Mouse (Mus musculus): Measurements from ENCODE around the gene Gas7. TPM values are rescaled to one million over a fixed set of nuclear protein-coding genes. Genes with fewer than 3 reads are reported as not detected.

The Gas7 gene
- polyA plus RNA-seq, 1 experiment from 2014 or later: 39.5 TPM

DNA sequence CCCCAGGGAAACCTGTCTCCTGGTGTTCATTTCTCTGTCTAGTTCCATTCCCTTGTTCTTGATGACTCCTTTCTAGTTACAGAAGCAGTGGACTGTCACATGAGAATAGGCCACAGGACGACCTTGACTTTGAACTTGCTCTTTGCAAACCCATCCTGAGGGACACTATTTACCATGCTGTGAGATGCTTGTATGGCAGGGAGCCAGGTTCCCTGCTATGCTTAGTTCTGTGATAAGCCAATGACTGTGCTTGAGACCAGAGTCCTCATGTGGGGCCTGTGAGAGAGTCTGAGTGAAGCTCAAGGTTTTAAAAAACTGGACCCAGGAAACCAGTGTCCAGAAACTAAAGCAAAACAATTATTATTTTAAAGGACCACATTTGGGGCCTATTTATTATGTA, 81.2 kb downstream of the Gas7 start:
- H3K9ac ChIP-seq (ENCODE audit: low read length): no peak overlapping the region
- H3K4me3 ChIP-seq (ENCODE audit: low read depth, low read length): no peak overlapping the region
- no peaks in the 10 kb centered on the region for H3K36me3 ChIP-seq (ENCODE audit: control insufficient read depth, insufficient read depth, low read length)
- no peak overlapping the region for H3K27ac ChIP-seq (ENCODE audit: low read depth, low read length)
- WGBS: 79% methylated on average over 1 of the region's 1 CpGs
- H3K4me1 ChIP-seq (ENCODE audit: control insufficient read depth, insufficient read depth, low read length): no peaks in the 10 kb centered on the region
- no peak overlapping the region for H3K4me2 ChIP-seq (ENCODE audit: low read length)
- ATAC-seq (no peak), DNase-seq (ENCODE audit: low spot score) (no peak)
- H3K9me3 ChIP-seq (replicated peaks; ENCODE audit: control insufficient read depth, low read length): no peaks in the 10 kb centered on the region
- H3K27me3 ChIP-seq (replicated peaks; ENCODE audit: control insufficient read depth, insufficient read depth, low read length): no peaks in the 10 kb centered on the region

DNA sequence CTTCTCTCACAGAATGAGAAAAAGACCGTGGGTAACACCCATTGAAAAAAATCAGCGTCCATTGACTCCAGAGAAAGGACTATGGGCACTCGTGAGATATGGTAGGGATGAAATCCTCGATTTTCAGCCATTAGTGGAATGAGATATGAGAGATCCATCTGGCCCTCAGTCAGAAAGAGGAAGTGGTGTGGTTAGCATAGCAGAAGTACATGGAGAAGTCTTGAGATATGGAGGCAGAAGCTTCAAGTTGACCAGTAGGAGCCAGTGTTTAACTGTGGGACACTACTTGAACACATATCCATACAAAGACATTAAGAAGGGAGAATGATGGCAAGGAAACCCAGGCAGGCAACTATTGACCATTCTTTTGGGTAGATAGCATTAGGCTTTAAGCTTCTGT, 82.1 kb downstream of the Gas7 start:
- DNase-seq (ENCODE audit: low spot score) (no peak), ATAC-seq (no peak)
- Histone ChIP-seq H3K4me1 (ENCODE audit: control insufficient read depth, insufficient read depth, low read length) (no peaks in the 10 kb centered on the region), H3K36me3 (ENCODE audit: control insufficient read depth, insufficient read depth, low read length) (no peaks in the 10 kb centered on the region), H3K4me3 (ENCODE audit: low read depth, low read length) (no peak overlapping the region), H3K9me3 (replicated peaks; ENCODE audit: control insufficient read depth, low read length) (no peaks in the 10 kb centered on the region), H3K4me2 (ENCODE audit: low read length) (no peak overlapping the region), H3K27ac (ENCODE audit: low read depth, low read length) (no peak overlapping the region), H3K27me3 (replicated peaks; ENCODE audit: control insufficient read depth, insufficient read depth, low read length) (no peaks in the 10 kb centered on the region), H3K9ac (ENCODE audit: low read length) (no peak overlapping the region)
- 91% methylated on average over 4 of the region's 4 CpGs for WGBS

DNA sequence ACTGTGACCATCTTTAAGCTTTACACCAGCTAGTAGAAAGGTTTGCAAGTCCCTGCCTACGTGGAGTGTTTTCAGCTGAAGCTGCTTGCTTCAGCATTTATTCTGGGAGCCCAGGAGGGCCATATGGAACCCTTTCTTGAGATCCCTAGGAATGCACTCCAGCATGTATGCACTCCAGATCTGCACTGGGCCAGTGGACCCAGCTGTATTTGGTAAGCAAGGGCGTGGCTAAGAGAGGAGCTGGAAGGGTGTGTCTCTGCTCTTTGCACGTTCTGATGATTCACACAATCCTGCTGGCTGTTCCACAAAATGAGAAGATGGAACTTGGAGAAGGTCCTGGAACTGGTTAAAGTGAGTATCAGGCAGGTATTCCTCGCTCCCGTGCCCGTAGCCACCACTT, 83.3 kb downstream of the Gas7 start:
- no peak overlapping the region for H3K4me2 ChIP-seq (ENCODE audit: low read length)
- no peak overlapping the region for H3K9ac ChIP-seq (ENCODE audit: low read length)
- DNase-seq (ENCODE audit: low spot score) (no peak), ATAC-seq (no peak)
- no peaks in the 10 kb centered on the region for H3K9me3 ChIP-seq (replicated peaks; ENCODE audit: control insufficient read depth, low read length)
- no peaks in the 10 kb centered on the region for H3K36me3 ChIP-seq (ENCODE audit: control insufficient read depth, insufficient read depth, low read length)
- WGBS: 85% methylated on average over 6 of the region's 6 CpGs
- H3K4me1 ChIP-seq (ENCODE audit: control insufficient read depth, insufficient read depth, low read length): no peaks in the 10 kb centered on the region
- H3K4me3 ChIP-seq (ENCODE audit: low read depth, low read length): no peak overlapping the region
- no peak overlapping the region for H3K27ac ChIP-seq (ENCODE audit: low read depth, low read length)
- no peaks in the 10 kb centered on the region for H3K27me3 ChIP-seq (replicated peaks; ENCODE audit: control insufficient read depth, insufficient read depth, low read length)

- no peak overlapping the region for H3K27ac ChIP-seq (ENCODE audit: low read depth, low read length)
- H3K4me1 ChIP-seq (ENCODE audit: control insufficient read depth, insufficient read depth, low read length): no peaks in the 10 kb centered on the region
- DNase-seq (ENCODE audit: low spot score) (no peak), ATAC-seq (no peak)
- H3K9me3 ChIP-seq (replicated peaks; ENCODE audit: control insufficient read depth, low read length): no peaks in the 10 kb centered on the region
- 75% methylated on average over 11 of the region's 11 CpGs for WGBS
- H3K27me3 ChIP-seq (replicated peaks; ENCODE audit: control insufficient read depth, insufficient read depth, low read length): no peaks in the 10 kb centered on the region
- H3K36me3 ChIP-seq (ENCODE audit: control insufficient read depth, insufficient read depth, low read length): no peaks in the 10 kb centered on the region
- no peak overlapping the region for H3K9ac ChIP-seq (ENCODE audit: low read length)
- H3K4me2 ChIP-seq (ENCODE audit: low read length): no peak overlapping the region
- no peak overlapping the region for H3K4me3 ChIP-seq (ENCODE audit: low read depth, low read length)
Observed at GRCm38 (mm10) chr11:67544656-67545432, 89.6 kb downstream of the Gas7 start.

DNA sequence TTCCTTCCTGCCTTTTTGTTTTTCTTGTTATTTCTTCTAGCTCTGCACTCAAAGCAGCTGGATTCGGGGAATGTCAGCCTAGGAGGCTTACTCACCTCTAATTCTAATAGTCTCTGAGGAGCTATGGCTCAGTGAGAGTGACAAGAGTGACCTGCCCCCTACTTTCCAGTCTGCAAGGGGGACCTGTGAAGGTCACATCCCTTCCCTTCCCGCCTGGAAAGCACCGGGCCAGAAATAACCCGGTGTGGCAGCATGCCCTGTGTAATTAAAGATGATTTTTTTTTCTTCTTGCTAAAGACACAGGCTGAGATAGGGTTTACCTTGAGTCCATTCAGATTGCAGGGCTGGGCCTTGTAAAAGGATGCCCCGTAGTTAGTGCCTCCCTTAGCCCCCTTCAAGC, 91.3 kb downstream of the Gas7 start:
- H3K27ac ChIP-seq (ENCODE audit: low read depth, low read length): no peak overlapping the region
- no peaks in the 10 kb centered on the region for H3K4me1 ChIP-seq (ENCODE audit: control insufficient read depth, insufficient read depth, low read length)
- H3K9ac ChIP-seq (ENCODE audit: low read length): no peak overlapping the region
- H3K4me2 ChIP-seq (ENCODE audit: low read length): no peak overlapping the region
- no peak overlapping the region for H3K4me3 ChIP-seq (ENCODE audit: low read depth, low read length)
- H3K36me3 ChIP-seq (ENCODE audit: control insufficient read depth, insufficient read depth, low read length): no peaks in the 10 kb centered on the region
- DNase-seq (ENCODE audit: low spot score): no peak
- no peaks in the 10 kb centered on the region for H3K9me3 ChIP-seq (replicated peaks; ENCODE audit: control insufficient read depth, low read length)
- no peak for ATAC-seq
- H3K27me3 ChIP-seq (replicated peaks; ENCODE audit: control insufficient read depth, insufficient read depth, low read length): no peaks in the 10 kb centered on the region
- 29% methylated on average over 5 of the region's 5 CpGs for WGBS

- no peaks in the 10 kb centered on the region for H3K36me3 ChIP-seq (ENCODE audit: control insufficient read depth, insufficient read depth, low read length)
- no peak overlapping the region for H3K9ac ChIP-seq (ENCODE audit: low read length)
- ATAC-seq (no peak), DNase-seq (ENCODE audit: low spot score) (peak; percentile 59)
- 86% methylated on average over 4 of the region's 4 CpGs for WGBS
- H3K4me3 ChIP-seq (ENCODE audit: low read depth, low read length): no peak overlapping the region
- H3K9me3 ChIP-seq (replicated peaks; ENCODE audit: control insufficient read depth, low read length): no peaks in the 10 kb centered on the region
- H3K27me3 ChIP-seq (replicated peaks; ENCODE audit: control insufficient read depth, insufficient read depth, low read length): no peaks in the 10 kb centered on the region
- no peak overlapping the region for H3K4me2 ChIP-seq (ENCODE audit: low read length)
- no peaks in the 10 kb centered on the region for H3K4me1 ChIP-seq (ENCODE audit: control insufficient read depth, insufficient read depth, low read length)
- H3K27ac ChIP-seq (ENCODE audit: low read depth, low read length): no peak overlapping the region
Observed at GRCm38 (mm10) chr11:67549306-67549705, 94.1 kb downstream of the Gas7 start.

GRCm38 (mm10) chr11:67549762-67550488, 94.7 kb downstream of the Gas7 start:
- ATAC-seq: no peak

DNA sequence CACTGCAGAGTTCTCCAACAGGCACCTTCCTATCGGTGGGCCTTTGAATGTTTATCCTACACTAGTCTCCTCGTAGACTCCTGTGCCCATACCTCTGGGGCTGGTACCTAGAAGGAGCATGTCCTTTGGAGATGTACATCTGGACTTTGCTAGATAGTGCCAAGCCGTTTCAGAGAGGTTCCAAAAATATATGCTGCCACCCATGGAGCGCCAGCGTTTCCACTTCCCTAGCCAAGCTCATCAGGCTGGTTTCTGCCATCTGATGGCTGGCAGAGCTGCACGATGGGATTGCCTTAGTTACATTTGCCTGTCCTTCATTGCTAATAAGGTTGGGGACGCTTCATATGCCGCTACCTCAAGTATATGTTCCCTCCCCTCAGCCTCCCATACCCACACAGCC, 97.2 kb downstream of the Gas7 start:
- Histone ChIP-seq H3K9me3 (replicated peaks; ENCODE audit: control insufficient read depth, low read length) (no peaks in the 10 kb centered on the region), H3K4me3 (ENCODE audit: low read depth, low read length) (no peak overlapping the region), H3K9ac (ENCODE audit: low read length) (no peak overlapping the region), H3K4me2 (ENCODE audit: low read length) (no peak overlapping the region), H3K36me3 (ENCODE audit: control insufficient read depth, insufficient read depth, low read length) (no peaks in the 10 kb centered on the region), H3K27ac (ENCODE audit: low read depth, low read length) (no peak overlapping the region; the same call in 1 of the 2 replicates), H3K4me1 (ENCODE audit: control insufficient read depth, insufficient read depth, low read length) (no peaks in the 10 kb centered on the region), H3K27me3 (replicated peaks; ENCODE audit: control insufficient read depth, insufficient read depth, low read length) (no peaks in the 10 kb centered on the region)
- DNase-seq (ENCODE audit: low spot score): no peak
- no peak for ATAC-seq
- 86% methylated on average over 8 of the region's 8 CpGs for WGBS

More at GRCm38 (mm10) chr11:67549762-67550488, 94.7 kb downstream of the Gas7 start:
- Histone ChIP-seq H3K36me3 (ENCODE audit: control insufficient read depth, insufficient read depth, low read length) (no peaks in the 10 kb centered on the region), H3K4me2 (ENCODE audit: low read length) (no peak overlapping the region), H3K4me1 (ENCODE audit: control insufficient read depth, insufficient read depth, low read length) (no peaks in the 10 kb centered on the region), H3K9ac (ENCODE audit: low read length) (no peak overlapping the region), H3K27me3 (replicated peaks; ENCODE audit: control insufficient read depth, insufficient read depth, low read length) (no peaks in the 10 kb centered on the region), H3K4me3 (ENCODE audit: low read depth, low read length) (no peak overlapping the region), H3K27ac (ENCODE audit: low read depth, low read length) (no peak overlapping the region), H3K9me3 (replicated peaks; ENCODE audit: control insufficient read depth, low read length) (no peaks in the 10 kb centered on the region)
- no peak for DNase-seq (ENCODE audit: low spot score)
- 87% methylated on average over 13 of the region's 13 CpGs for WGBS

GRCm38 (mm10) chr11:67554276-67554675, 99.0 kb downstream of the Gas7 start:
- Histone ChIP-seq H3K4me1 (ENCODE audit: control insufficient read depth, insufficient read depth, low read length) (no peaks in the 10 kb centered on the region), H3K4me2 (ENCODE audit: low read length) (no peak overlapping the region), H3K36me3 (ENCODE audit: control insufficient read depth, insufficient read depth, low read length) (no peaks in the 10 kb centered on the region), H3K9me3 (replicated peaks; ENCODE audit: control insufficient read depth, low read length) (no peaks in the 10 kb centered on the region), H3K4me3 (ENCODE audit: low read depth, low read length) (no peak overlapping the region), H3K27me3 (replicated peaks; ENCODE audit: control insufficient read depth, insufficient read depth, low read length) (no peaks in the 10 kb centered on the region), H3K9ac (ENCODE audit: low read length) (no peak overlapping the region), H3K27ac (ENCODE audit: low read depth, low read length) (no peak overlapping the region)
- WGBS: 92% methylated on average over 6 of the region's 6 CpGs
- DNase-seq (ENCODE audit: low spot score): peak; percentile 23
- no peak for ATAC-seq

Data from forebrain, embryonic 14.5 days (tissue).